Mouse (Mus musculus): ENCODE results near the gene Man2a1. TPM values are rescaled to one million over a fixed set of nuclear protein-coding genes. Genes with fewer than 3 reads are reported as not detected.
"Not testable (repeated sequence)": the region's sequence is repeated elsewhere in the genome, so short reads cannot be mapped to it uniquely, and the experiment has no call there.

Gene Man2a1
- total RNA-seq, 2 experiments from 2014 or later, result 167 to 177 TPM

DNA sequence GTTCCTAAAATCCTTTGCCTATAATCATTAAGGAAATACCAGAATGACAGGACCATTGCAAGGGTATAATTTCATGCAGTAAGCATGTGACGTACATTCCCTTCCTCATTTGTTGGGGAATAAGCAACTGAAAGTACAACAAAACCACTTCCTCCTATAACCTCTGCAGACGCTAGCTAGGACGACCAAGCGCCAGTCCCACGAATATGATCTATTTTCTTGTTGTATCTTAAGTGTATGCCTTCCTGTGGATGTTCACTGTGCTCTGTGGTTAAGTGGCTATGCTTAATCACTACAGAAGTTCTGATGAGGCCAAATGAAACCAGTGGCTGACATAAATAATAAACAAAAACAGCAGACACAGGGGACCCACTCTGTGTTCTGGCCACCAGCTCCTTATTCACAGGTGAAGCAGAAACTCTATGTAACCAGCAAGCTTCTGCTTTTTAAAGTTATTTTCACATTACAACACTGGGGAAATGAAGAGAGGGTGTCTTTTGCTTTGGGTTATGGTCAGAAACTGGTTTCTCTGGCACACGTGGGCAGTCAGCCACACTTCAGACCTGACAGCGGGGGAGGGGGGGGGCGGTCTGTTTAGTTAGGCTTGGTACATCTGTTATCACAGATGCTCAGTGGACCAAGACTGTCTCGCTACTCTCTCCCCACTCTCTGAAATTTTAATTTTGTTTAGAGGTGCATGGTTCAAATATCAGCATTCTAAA is 153.8 kb downstream of the Man2a1 start:
- DNase-seq, result no peak

DNA sequence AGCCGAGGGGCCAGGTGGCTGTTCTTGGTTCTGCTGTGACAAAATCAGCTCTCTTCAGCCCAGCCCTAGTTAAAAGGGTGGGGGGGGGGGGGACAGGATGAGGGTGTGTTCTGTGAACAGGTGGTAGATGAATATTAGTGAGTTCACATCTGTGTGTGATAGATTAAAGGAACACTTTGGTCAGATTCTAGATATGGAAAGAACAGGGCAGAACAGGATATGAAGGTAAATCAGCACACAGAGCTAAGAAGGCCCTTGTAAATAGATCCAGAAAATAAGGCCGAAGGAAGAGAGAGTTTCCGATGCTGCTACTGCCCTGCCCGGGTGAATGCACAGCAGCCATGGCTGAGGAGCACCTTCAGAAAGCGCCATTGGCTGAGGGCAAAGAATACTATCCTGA is 154.7 kb downstream of the Man2a1 start:
- no peak for DNase-seq

DNA sequence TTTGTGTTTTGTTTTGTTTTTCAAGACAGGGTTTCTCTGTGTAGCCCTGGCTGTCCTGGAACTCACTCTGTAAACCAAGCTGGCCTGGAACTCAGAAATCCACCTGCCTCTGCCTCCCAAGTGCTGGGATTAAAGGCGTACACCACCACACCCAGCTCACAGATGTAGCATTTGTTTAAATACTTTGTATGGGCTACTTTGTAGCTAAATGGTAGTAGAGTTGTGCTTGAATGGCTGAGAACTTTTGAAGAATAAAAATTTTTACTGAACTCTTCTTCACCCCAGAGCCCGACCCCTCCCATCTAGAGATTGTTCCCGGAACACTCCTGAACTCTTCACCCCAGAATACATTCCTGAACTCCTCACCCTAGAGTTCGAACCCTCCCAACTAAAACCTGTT is 162.1 kb downstream of the Man2a1 start:
- DNase-seq, result not testable (repeated sequence)

DNA sequence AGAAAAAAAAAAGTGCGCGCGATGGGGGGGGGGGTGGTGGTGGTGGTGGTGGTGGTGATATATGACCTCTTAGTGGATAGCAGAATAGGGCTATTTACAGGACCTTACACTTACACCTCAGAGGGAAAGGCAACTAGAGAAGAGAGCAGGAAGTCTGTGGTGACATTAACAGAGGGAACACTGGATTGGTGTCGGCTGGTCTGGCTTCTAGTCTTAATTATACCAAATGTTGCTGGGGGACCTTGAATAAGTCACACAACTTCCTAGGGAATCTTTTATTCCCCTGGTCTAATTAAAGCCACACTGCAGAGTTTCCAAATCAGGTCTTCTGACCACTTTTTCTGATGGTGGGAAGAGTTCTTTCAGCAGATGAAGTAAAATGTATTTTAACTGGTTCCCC is 163.0 kb downstream of the Man2a1 start:
- DNase-seq, result no peak

DNA sequence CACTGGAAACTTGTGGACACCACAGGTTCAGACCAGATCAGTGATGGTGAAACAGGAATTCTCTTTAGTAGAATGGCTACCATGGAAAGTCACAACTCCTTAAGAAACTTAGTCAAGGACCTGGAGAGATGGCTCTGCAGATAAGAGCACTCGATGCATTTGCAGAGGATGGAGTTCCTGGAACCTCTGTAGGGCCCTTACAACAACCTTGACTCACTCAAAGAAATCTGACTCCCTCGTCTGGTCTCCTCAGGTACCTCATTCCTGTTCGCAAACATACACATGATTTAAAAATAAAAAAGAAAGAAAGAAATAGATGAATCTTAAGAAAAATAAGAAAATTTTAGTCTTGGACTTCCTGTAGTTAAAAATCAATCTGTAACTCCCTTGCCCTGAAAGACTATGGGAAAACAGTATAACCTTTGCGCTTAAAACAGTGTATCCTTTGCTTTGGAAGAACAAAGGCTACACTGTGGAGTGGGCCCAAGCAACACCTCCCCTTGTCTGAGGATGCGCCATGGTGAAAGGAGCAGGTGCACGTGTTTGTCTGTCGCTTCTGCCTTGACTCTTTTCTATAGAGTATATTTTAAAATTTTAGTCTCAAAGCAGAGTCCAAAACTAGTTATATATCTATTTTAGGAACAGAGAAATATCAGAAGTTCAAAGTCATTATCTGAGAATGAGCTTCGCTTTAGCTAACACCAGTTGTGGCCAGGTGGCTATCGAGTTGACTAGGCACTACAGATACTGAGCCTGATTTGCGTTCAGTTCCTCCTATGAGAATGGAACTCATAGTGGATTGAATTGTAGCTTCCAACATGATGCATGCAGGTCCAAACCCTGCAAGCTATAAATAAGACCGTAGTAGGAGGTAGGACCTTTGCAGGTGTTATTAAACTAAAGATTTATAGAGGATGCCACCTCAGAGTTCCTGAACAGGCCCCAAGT is 163.9 kb downstream of the Man2a1 start:
- no peak for DNase-seq

DNA sequence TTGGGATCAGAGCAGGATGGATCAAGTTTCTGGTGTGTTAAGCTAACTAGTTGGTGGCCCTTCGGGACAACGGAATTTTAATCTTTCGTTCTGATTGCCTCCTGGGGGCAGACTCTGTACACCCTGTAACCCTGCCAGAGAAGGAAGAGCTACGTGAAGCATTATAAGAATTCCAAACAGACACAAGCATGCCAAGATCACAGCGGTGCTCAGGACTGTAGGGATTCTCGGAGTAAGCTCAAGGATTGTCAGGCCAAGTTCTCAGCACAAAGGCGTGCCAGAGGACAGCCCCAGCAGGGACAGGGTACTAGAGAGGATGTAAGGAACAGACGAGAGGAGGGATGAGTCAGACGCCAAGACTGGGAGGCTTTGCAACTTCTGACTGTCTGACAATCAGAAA is 164.8 kb downstream of the Man2a1 start:
- DNase-seq, result no peak

DNA sequence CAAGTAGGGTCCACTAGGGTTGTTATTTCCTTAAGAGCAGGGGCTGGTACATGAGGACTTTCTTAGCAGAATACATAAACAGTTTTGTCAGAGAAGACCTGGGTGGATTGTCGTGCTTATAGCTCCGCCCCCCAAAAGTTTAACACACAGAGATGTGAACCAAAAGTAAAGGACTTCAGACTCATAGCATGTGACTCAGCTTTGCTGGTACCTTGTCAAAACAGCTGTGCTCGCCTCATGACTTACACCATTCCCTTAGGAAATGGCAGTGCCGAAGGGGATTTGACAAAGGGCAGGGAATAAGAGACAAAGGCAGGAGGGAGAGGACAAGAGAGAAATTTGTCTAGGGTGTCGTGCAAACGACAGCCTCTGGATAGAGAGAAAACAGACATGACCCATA is 166.0 kb downstream of the Man2a1 start:
- DNase-seq, result no peak

DNA sequence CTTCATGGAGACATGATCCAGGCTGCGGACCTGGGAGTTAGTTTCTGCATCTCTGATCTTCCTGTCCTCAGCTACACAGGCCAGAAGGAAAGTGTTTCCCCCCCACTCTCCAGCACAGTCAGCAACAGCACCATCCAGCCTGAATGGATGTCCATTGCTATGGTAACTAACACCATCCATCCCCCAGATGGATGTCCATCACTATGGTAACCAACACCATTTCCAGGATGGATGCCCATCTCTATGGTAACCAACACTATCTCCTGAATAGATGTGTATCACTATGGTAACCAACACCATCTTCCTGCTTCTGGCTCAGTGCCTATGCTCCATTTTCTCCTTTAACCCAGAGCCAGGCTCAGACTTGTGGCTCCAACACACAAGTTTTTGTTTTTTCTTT is 169.7 kb downstream of the Man2a1 start:
- DNase-seq, result no peak

DNA sequence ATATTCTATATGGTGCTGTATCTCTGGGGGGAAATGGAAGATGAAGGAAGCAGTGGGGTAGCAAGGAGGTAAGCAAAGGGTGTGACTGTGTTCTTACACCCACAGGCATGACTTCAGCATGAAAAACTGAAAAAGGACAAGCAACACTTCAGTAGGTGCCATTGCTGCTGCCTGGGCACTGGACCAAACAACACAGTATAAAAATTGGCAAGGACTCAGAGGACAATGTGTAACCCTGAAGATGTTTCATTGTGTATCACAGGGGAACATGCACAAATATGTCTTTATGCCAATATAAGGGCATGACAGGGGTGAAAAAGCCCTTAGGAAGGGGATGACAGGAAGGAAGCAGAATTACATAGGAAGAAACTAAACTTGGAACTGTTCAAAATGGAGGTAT is 172.1 kb downstream of the Man2a1 start:
- peak in 1 of 2 experiments; percentile 16 for DNase-seq

DNA sequence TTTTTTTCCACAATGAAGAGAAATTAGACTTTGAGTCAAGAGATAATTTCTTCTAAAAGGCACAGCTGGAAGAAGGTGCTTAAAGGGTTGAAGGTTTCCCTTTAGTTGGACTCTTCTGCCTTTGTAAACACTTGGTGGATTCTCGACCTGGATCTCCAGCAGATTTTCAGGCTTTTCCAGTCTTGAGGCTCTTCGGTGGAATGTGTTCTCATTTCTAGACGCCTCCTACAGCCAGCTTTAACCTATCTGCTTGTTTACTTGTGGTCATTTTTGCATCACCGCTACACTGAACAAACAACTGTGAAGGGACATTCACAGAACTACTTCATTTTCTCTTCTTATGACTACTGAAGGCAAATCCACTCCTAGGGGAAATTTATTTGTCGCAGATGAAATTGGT is 173.7 kb downstream of the Man2a1 start:
- DNase-seq, result no peak

DNA sequence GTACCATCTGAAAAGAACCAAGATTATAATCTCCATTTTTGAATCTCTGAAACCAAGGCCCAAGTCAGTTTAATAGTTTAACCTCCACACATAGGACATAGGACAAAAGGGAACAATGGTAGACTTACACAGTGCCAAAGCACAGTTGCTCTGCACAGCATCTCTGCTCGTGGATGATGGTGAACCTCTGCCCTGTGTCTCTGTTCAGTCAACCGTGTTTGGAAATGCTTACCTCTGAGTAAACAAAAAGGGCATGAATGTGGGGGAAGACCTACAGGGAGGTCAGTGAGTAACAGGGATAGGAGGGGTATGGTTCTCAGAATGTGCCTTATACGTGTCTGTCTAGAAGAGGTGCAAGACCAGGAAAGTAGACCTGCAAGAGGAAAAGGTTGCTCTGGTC is 177.8 kb downstream of the Man2a1 start:
- no peak for DNase-seq

DNA sequence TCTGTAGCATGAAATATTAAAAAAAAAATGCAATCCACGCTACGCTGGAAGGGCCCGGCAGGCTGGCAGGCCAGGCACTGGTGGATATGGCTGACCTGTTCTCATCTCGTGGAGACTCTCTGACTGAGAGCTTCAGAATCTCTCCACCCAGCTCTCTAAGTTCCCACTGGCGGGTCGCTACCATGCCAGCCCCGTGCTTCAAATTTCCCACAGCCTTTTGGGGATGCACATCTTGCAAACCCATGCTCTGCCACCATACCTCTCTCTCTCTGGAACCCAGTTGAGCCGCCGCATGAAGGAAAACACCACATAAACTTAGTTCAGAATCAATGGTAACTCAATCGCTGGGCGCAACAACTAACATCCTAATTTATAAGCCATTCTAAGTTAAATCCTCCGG is 178.2 kb downstream of the Man2a1 start:
- DNase-seq, result no peak

DNA sequence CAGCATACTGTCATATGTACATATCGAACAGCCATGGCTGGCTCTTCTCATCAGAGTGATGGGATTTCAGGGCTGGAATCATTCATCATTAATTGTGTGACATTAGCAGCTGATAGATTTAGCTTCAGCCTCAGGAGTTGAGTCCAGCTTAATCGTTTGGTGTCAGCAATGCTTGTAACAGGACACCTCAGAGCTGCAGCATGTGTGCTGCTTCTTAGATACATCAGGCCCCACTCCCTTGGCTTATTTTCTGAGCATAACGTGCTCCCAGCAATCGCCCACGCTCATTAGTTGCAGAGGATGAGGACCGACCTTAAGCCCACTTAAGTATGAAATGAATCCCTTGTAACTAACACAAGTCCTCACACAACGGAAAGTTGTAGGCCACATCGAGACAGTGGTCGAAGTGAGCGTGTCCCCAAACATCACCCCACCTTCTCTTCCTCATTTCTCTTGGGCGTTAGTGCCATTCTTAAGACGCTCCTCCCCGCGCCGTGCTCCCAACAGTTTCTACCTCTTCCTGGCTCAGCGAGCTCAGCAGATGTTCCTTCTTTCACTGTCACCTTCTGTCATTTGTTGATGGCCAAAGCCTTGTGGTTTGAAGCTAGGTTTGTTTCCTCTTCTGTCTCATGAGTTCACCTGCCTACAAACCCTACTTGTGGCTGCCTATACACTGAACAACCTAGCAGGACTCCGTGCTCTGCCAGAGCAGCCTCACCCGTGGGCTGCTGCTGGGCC is 180.4 kb downstream of the Man2a1 start:
- no peak for DNase-seq

DNA sequence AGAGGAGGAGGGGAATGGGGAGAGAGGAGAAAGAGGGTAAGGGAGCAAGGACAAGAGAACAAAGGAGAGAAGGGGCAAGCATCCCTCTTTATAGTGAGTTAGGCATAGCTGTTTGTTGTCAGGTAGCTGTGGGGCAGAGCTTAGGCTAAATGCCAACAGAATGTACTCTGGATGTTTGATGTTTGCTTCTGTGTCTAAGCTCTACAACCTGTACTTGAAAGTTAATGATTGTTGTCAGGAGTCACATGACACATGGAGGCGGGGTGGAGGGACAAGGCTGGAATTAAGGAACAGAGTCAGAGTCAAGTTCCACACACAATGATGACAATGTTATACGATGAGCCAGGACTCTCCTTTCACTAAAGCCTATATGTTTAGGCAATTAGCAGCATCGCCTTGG is 181.8 kb downstream of the Man2a1 start:
- DNase-seq, result no peak

DNA sequence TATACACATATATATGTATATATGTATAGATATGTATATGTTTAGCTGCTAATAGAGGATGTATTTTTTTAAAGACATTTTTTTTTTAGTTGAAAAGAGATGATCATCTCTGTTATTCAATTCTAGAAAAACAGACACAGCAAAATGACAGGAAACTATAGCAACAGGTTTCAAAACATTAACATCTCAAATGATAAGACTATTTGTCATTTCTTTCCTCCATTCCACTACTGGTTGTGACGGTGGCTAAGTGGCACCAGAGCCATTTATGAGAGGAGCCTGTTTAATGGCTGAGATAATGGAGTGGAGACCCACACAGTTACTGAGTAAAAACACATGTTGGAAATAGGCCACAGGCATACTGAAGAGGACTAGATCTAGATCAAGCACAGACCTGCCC is 185.4 kb downstream of the Man2a1 start:
- no peak for DNase-seq

DNA sequence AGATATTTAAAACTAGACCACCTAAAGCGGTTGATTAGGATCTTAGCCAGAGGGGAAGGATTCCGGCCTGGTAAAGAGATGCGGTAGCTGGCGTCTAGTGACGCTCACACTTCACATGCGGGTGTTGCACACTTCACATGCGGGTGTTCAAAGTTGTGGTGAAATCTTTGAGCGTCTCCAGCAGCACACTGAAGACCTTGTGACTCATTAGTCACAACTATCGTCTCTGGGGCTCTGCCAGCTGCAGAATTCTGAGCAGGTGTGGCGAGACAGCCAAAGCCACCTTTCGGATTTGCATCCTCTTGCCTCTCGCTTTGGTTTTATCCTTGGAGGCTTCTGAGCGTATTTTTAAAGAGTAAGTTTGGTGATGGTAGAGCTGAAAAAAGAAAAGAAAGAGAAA is 187.8 kb downstream of the Man2a1 start:
- DNase-seq, result no peak

DNA sequence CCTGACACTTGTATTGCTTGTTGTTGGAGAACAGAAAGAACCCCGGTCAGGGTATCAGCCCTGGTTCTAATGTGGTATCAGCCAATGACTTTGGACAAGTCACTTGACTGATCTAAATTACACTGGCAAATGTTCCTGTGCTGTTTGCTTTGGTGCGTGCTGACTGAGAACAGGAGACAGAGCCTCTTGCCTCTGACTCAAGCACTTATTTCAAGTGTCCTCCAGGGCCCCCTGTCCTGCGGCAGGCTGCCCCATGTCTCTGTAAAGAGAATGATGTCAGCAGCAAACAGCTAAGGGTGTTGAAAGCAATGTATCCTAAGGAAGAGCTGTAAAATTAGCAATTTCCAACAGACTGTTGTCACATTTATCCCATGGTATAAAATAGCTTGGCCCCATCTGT is 188.6 kb downstream of the Man2a1 start:
- DNase-seq, result no peak

DNA sequence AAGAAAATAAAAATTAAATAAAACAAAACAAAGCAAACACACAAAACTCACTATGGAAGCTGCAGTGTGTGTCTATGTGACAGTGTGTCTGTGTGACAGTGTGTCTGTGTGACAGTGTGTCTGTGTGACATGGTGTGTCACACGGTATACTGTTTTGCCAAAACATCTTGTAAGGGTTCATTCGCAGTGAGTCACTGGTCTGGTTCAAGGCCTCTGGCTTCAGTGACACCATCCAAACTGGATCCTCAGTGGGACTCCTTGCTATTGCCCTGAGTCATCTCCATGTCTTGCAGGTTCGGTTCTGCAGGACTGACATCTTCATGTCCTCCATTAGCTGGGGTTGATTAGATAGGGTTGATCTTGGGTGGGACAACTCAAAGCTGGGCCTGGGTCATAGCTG is 191.5 kb downstream of the Man2a1 start:
- peak; percentile 33 to 40 for DNase-seq

DNA sequence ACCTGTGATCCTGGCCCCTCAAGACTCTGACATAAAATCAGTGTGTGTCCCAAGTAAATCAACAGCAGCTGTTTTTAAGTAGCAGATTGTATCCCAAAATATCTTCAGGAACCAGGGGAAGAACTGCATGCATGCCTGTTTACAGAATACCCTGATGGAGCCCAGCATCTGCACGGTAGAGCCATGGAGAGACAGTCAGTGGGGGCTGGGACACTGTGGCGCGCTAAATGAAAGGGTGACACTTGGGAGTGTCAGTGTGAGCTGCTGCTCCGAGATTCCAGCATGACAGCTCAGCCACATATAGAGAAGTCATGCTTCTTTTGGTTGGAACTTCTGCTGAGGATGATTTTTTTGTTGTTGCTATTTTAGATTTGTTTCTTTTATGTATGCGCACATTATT is 192.1 kb downstream of the Man2a1 start:
- no peak for DNase-seq

DNA sequence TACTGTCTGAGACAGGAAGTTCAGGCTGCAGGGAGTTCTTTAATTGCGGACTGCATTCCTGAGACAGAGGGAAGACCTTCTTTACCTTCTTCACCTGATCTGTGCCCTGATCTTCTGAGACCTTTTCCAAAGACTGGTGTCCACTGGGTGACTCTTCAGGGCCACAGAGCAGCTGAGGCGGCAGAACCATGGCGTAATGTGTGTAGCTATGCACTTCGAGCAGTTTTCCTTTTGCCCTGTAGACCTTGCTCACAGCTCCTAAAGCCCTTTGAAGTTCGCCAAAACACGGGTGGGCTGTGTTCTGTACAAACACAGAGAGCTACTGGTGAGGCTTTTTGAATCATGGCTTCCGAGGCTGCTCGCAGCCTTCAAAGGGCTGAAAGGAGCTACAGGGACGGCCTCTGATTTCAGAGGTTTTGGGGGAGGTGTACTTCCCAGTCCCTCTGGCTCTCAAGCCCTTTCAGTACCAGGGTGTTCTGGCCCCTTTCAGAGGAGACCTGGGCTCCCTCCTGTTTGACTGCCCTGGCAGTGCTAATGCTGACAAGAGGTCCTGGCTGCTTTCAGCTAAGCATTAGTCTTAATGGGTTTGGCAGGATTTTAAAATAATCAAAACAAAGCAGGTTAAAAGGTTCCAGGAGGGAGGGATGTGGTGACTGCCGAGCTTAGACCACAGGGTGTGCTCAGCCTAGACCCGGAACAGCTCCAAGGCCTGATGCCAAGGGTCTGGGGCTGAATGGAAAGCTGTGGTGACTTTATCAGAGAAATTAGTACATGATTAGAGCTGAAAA is 201.8 kb downstream of the Man2a1 start:
- DNase-seq, result no peak

DNA sequence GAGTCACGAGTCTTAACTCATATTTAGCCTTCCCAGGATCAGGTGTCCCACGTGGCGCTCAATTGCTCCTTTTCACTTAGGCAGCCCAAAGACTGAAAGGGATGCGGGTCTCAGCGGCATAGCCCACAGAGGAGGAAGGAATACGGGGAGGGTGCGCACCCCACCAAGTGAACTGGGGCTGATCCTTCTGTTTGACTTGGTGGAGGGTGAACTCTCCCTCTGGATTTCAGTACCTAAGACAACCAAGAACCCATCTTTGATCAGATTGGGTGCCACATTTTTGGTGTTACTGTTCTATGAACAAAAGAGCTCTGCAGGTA is 202.4 kb downstream of the Man2a1 start:
- no peak for DNase-seq

Measured in adrenal gland, postnatal 36 days (tissue).